Mouse (Mus musculus) thymus, adult 18-20 months (tissue): ENCODE results near the gene Icosl.
"Not testable (repeated sequence)": the region's sequence is repeated elsewhere in the genome, so short reads cannot be mapped to it uniquely, and the experiment has no call there.

Experiments
- DNase-seq, 2 experiments: peaks; one replicate each; pipeline ENCODE4 v3.0.0; 2022; ENCODE audit warnings: mixed read lengths in 2 of 2

Icosl gene

DNA sequence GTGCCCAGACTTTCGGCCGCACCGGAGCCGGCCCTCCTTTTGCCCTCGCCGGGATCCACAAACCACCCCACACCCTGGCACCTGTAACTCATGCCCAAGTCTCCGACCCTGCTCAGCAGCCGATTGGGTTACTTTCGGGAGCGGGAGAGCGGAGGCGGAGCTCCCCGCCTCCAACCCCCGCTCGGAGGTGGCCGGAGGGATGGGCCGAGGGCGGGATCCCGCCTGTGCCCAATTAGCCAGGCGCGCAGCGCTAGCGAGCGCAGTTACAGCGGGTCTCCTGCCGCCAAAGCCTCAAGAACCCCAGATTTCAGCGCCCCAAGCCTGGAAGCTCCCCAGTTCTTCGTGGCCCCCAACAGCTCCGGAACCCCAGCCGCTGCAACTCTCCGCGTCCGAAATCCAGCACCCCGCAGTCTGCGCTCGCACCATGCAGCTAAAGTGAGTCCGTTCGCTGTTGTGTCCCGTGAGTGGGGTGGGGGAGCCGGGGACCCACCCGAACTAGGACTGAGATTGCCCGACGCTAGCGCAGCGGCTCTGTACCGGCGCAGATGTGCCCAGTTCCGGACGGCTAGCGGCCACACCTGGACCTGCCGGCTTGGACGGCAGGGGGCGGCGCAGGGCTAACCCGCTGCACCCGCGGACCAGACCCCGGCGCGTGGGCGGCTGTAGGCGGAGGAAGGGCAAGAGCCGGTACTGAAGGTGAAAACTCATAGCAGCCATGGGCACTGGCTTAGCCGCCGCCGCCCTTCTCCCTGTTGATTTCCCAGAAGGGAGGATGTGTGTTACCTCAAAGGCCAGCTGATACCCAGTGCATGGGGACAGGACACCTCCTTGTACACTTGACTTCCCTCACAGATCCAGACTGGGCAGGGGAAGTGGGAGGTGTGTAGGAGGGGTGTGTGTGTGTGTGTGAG, at the start of gene Icosl:
TSS of gene Icosl (plus strand) at position 202 of the 911 bp plus-strand sequence.
- DNase-seq, result peak; percentile 45 to 53

DNA sequence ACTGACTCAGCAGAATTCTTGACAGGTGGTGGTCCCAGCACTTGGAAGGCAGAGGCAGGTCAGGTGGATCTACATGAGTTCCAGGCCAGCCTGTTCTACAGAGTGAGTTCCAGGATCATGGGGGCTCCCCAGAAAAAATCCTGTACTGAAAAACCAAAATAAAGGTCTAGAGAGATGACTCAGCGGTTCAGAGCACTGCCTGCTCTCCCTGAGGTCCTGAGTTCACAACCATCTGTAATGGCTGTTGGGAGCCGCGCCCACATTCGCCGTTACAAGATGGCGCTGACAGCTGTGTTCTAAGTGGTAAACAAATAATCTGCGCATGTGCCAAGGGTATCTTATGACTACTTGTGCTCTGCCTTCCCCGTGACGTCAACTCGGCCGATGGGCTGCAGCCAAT, 49.1 kb upstream of the Icosl start:
- not testable (repeated sequence) for DNase-seq

DNA sequence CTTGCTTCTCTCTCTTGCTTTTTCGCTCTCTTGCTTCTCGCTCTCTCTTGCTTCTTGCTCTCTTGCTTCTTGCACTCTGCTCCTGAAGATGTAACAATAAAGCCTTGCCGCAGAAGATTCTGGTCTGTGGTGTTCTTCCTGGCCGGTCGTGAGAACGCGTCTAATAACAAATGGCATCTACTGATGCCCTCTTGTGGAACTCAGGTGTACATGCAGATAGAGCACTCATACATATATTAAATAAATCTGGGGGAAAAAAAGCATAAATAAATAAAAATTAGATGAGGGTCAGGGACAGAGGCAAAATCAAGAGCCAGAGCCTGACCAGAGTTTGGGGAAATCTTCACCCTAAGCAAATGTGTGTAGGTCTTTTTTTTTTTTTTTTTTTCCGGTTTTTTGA, 43.6 kb upstream of the Icosl start:
- DNase-seq, result not testable (repeated sequence)

DNA sequence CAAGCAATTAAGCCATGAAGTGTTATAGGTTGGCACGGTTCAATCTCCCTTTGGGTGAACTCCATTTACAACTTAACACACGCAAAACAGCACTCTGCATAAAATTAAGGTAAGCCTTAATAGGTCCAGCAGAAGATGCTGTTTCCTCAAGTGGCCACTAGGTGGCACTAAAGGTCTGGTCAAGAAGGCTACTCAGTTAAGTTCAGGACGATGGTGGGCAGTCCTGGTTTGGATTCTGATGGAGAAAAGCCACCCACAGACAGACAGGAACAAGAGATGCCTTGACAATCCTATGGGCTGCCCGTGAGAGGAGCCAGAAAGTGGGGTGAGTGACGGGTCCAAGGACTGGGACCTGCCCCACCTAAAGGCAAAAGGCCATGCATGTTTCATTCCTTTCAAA, 41.0 kb upstream of the Icosl start:
- peak; percentile 26 to 28 for DNase-seq

DNA sequence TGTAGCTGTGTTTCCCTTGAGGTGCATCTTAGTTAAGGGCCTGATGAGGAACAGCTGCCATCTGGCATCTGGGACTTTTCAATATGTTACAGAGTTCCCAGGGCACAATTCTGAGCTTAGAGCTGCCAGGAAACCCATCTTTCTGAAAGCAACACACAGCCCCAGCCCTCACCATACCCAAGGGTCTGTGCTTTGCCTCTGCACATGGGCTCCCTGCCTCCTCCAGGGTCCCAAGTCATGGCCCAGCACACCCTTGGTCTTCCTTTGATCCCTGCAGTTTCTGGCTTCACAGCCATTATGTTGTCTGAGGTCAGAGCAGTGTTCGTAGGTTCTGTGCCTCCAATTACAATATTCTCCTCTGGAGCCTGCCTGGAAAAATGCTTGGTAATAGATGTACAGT, 40.0 kb upstream of the Icosl start:
- DNase-seq, result no peak

DNA sequence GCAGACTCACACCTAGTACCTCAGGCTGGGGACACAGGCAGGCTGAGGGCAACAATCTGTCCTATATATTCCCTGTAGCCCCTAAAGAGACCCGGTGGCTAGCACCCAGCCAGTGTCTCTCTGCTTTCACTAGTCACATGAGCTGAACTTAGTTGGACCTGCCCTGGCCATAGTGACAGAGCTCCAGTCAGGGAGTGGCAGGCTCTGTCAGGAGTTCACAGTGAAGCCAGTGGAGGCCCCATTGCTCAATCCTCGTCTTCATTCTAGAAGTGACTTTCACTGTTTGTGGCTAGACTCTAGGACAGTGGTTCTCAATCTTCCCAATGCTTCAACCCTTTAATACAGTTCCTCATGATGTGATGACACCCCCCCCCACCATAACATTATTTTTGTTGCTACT, 37.1 kb upstream of the Icosl start:
- DNase-seq, result no peak

DNA sequence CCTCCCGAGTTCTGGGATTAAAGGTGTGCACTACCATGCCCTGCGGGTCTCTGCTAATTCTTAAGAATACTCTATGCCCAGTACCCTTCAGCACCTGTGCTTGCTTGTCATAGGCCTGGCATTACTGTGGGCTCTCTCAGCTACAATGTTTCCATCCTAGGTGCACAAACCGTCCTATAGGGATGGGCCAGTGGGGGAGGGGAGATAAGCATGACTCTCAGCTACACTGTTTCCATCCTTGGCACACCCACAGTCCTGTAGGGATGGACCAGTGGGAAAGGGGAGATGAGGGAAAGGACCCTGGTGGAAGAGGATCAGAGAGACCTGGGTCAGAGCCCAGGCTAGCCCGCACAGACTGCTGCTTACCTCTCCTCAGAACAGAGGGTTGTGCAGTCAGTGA, 32.0 kb upstream of the Icosl start:
- no peak for DNase-seq

DNA sequence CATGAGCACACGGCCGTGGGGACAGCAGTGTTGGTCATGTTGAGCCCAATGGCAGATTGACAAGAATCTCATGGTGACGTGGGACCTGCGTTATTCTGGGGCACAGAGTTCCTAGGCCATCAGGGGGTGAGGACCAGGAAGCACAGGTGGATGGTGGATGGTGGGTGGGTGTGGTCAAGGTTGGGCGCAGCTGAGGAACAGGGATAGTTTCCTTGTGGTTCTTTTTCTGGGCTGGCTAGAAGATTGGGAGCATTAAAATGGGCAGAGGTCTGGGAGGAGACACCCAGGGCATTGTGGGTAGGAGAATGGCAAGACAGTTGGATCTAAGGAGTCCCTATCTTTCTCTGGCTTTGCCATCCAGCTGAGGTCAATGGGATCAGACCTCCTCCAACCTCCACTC, 27.5 kb upstream of the Icosl start, which contains the start of gene Dnmt3l:
TSS of gene Dnmt3l (plus strand) at position 301 of the 400 bp plus-strand sequence.
- DNase-seq, result no peak

DNA sequence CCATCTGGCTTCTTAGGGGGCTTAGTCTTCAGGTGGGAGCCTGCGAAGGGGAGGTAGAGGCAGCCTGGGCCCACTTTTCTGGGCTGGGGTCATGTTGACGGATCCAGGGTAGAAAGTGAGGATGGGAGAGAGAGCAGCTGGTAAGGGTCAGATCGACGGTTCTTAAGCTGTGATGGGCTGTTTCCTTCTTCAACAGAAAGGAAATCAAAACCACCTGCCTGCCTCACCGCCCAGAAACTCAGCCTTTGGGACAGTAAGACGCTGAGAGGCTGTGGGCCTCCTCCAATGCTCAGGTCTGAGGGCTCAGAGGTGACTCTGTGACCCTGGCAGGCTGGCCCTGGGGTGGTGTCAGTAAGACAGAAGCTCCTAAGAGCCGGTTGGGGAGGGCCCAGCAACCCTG, 27.0 kb upstream of the Icosl start:
- no peak for DNase-seq

DNA sequence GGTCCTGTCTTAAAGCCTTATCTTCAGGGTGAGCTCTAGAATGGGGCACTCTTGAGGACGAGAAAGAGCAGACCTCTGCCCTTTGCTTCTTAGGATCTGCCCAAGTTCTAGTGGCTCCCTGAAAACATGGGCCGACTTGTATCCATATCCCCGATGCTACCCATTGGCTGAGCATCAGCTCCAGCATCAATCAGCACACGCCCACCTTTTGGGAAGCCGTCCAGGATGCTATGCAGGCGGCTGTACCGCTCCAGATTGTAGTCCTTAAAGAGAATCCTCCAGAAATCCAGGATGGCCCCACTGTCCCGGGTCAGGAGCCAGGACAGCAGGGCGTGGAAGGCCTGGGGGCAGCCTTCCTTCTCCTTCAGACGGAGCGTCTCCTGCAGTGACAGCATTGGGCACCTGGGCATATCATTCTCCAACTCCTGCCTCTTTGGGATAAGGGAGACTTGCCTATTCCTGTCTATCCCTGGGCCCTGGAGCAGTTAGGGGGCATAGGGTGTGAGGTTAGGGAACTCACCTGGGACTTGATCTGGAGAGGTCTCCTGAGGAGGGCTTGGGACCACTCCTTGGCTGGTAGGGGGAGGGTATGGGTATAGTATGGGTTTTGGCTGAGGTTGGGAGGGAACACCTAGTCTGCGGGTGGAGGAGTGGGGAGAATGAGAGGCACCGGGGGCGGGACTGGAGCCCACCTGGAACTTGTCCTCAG, 26.3 kb upstream of the Icosl start:
- no peak for DNase-seq

DNA sequence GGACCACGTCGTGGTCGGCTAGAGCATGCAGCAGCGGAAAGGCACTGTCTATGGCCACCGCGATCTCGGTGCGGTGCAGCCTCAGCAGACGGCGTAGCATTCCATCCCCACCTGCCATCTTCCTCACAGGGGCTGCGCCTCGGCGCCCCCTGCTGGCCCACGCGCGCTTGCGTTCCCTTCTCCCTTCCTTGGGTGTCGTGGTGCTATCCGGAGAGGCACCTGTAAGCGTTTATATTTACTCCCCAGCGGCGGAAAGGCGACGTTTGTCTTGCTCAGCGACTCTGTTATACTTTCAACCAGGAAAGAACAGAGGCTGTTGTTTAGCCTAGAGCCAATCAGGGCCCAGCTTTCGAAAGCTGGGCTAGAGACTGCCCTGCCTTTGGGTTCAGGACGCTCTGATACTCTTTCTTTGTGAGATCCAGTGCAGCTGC, 25.7 kb upstream of the Icosl start, which contains the start of gene Aire:
TSS of gene Aire (minus strand) at position 205 of the 431 bp plus-strand sequence.
- DNase-seq, result peak; percentile 66 to 75

DNA sequence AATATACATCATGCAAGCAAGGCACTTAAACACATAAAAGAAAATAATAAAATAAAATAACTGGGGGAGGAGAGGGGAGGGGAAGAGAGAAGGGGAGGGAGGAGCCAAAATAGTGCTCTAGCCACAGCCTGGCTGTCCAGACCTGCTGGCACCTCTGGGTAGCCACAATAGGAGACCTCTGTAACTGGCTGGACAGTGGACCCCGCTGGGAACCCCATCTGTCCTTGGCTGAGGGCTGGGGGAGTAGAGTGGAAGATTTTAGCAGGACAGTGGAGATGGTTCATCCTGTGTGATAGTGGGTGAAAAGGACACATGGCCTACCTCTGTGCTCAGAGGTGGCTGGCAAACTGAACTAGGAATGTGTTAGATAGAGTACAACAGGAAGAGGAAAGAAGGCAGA, 24.6 kb upstream of the Icosl start:
- no peak for DNase-seq

DNA sequence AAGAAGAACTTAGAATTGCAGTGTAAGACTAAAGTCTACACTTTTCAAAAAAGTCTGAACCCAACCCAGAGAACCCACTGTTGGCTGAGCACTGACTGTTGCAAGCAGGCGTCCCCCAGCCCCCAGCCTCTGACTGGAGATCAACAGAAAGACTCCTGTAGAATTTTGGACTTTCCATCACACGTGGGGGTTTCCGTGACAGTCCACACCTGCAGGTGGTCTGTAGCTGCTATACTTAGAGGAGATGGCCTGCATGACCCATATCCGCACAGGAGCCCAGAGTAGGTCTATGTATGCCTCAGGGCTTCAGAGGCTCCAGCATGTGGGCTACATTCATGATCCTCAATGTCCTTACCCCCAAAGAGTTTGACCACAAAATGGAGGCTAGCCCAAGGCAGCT, 22.7 kb upstream of the Icosl start:
- no peak for DNase-seq

DNA sequence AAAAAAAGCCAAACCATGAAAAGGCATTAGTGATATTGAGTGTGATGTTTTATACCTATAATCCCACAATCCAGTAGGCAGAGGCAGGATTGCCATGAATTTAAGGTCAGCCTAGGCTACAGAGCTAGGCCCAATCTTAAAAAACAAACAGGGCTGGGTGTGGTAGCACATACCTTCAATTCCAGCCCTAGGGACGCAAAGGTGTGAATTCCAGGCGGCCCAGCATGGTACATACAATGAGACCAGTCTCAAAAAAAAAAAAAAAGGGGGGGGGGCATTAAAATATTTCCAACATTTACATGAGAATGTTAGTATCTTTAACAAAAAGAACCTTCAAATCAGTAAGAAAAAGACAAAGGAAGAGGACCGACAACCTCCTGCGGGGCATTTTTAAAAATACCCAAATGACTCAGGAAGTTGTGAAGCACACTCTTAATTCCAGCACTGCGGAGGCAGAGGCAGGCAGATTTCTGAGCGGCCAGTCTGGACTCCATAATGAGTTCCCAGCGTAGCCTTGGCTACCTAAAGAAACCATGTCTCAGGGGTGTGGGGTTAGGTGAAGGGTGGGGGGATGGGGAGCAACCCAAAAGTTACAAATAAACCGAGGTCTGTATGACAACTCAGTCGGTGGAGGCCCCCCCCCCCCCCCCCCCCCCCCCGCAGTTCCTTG, 20.9 kb upstream of the Icosl start:
- DNase-seq, result no peak

DNA sequence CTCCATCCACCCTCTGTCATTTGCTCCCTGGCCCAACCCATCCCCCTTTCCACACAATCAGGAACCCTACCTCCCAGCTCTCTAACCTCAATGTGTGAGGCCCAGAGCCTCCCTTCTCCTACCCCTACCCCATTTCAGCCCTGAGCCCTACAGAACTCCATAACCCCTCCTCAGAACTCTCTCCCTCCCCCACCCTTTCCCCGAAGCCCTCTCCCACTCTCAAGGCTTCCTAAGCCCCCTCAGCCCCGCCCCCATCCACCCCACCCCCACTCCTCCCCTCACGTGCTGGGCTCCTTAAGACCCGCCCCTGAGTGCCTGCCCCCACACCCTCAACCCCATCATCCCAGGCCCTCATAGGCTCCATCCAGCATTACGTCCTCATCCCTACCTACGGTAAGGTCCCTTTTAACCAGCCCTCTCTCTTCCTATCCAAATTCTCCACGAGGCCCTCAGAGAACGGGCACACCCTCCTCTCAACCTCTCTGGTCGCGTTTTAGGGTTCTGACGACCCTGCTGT, 19.5 kb upstream of the Icosl start:
- no peak for DNase-seq

DNA sequence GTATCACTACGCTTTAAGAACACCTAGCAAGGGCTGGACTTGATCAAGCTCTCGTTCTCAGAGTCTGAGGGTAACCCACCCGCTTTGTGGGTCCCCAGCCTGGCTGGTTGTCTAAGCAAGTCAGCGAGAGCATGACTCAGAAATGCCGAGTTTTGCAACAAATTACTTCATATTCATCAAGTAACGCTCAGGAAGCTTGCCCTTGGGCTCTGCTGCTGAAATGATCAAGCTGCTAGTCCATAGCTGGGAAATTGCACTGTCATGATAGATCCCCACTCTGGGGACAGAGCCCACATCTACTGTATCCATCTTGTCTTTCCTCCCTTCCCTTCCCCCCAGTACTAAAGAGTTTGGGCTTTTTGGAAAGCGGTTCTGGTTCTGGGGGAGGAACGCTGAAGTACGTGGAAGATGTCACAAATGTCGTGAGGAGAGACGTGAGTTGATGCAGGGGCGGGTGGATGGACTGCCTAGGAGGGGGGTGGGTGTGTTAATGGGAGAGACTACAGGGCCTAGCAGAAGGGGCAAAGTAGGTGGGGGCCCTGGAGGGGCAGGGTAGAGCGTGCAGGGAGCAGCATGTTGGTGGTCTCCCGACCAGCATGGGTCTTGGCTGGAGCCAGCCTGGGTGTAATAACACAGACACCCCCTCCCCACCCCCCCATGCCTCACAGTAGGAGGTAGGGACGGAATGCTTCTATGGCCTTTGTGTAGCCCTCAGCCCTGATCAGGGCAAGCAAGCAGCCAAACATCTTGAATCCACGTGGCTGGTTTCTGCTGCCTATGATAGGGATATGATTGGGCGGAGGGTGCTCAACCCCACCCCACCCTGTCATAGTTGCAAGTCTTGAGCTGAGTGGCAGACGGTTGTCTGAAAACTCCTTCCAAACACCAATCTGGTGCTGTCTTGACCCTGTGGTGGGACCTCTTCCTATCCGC, 14.2 kb upstream of the Icosl start:
- no peak for DNase-seq

DNA sequence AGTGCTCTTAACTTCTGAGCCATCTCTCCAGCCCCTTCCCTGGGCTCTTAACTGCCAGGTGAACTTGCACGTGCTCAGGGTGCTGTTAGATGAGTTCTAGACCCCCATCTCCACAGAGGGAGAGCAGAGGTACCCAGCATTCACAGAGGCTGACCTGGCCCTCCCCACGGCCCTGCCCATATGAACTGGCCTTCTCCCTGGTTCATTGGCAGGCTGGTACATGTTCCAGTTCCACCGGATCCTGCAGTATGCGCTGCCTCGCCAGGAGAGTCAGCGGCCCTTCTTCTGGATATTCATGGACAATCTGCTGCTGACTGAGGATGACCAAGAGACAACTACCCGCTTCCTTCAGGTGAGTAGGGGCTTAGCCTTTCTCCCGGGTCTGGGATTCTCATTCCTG, 12.0 kb upstream of the Icosl start:
- DNase-seq, result no peak

DNA sequence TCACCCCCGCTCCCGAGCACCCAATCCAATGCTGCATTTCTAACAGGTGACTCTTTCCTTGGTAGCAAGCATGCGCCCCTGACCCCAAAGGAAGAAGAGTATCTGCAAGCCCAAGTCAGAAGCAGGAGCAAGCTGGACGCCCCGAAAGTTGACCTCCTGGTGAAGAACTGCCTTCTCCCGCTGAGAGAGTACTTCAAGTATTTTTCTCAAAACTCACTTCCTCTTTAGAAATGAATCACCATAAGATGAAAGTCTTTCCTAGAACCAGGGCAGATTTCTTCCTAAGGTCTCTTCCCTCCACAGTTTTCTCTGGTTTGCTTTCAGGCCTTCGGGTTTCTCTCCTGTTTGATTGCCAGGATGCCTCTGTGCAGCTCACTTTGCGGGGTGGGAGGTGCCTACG, 6.0 kb upstream of the Icosl start:
- DNase-seq, result no peak

DNA sequence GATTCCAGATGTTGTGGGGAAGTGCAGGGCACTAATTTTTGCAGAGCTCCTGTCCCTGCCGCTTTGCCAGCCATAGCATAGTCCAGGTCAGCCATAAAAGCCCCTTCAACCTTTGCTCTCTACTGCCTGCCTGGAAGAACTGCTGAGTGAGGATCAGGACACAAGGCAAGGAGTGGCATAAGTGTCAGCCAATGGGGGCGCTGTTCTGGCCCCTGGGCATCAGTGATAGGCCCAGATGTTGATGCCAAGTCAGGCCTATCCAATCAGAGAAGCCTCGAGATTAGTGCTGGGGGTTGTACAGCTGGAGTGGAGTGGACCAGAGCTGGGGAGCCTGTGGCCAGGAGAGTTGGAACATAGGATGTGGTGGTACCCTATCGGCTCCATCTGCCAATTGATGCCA, 1.9 kb upstream of the Icosl start:
- no peak for DNase-seq

DNA sequence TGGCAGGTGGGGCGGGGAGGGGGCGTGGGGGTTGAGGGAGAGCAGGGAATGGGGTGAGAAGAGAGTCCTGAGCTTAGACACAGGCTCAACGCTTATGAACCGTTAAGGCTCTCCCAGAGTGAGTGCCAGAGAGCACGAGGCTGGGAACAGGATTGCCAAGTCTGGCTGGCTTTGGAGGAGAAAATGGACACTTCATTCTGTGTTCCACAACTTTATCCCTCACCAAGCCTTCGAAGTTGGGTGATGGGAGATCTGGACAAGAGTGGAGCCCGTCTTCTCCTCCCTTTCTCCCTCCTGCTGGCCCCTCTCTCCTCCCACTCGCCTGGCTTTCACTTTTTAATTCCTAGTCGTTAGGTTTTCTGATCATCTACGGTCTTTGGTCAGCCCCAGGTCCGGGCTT, 561 bp upstream of the Icosl start:
- DNase-seq, result no peak

DNA sequence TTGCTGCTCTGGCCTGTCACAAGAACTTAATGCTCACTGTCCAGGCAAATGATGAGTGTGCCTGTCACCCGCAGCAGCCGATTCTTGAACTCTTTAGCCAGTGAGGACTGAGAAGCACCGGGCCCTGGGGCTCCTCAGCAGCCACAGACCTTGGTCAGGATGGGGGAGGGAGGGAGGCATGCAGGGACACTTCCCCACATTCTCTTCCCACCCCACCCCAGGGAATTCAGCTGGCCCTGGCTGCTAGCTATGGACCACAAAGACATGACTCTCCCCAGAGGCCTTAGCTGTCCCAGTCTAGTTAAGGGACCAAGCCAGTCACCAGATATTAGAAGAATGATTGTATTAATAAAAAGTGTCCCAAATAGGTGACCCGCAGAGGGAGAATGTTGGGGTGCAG, 5.0 kb downstream of the Icosl start:
- no peak for DNase-seq

DNA sequence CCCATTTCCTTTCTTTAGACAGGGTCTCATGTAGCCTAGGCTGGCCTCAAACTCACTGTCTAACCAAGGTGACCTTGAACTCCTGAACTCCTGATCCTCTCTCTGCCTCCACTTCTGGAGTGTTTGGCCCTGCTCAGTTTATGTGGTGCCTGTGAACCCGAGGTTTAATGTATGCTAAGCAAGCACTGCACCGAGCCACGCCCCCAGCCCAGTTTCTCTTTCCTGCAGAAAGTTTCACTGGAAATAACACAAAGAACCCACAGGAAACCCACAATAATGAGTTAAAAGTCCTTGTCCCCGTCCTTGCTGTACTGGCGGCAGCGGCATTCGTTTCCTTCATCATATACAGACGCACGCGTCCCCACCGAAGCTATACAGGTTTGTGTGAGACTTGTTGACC, 5.9 kb downstream of the Icosl start:
- peak in 1 of 2 experiments; percentile 37 for DNase-seq
